Mouse (Mus musculus) hindbrain, embryonic 16.5 days (tissue): ENCODE measurements at regions not wholly inside any gene's neighbourhood (a gene's known extent, or its start where the extent isn't known, plus 50 kb on each side); places are given as distances from the start of the nearest gene placed in this dataset.
"Not testable (repeated sequence)": the region's sequence is repeated elsewhere in the genome, so short reads cannot be mapped to it uniquely, and the experiment has no call there.

ENCODE experiments used
- ATAC-seq: fragments of 200-750 bp; cut with Nextera tagmentation; 2 replicates; pipeline ENCODE4 v1.8.0; 2017; ENCODE audit warnings: moderate TSS enrichment, moderate library complexity
- H3K27ac ChIP-seq: fragments of 300-500 bp; sonication (generic); 2 replicates; pipeline ENCODE4 v1.5.1; 2014; ENCODE audit warnings: low read depth, mild to moderate bottlenecking, control low read depth, low read length, moderate library complexity
- H3K27me3 ChIP-seq: fragments of 300-500 bp; sonication (generic); replicated peaks from 2 replicates; pipeline ENCODE4 v1.6.1; 2014; ENCODE audit warnings: low read length; ENCODE audit not compliant: control insufficient read depth, insufficient read depth
- H3K36me3 ChIP-seq: fragments of 300-500 bp; sonication (generic); 2 replicates; pipeline ENCODE4 v1.6.1; 2014; ENCODE audit warnings: mild to moderate bottlenecking, low read length, moderate library complexity, mixed read lengths; ENCODE audit not compliant: control insufficient read depth, insufficient read depth
- H3K4me1 ChIP-seq: fragments of 300-500 bp; sonication (generic); 2 replicates; pipeline ENCODE4 v1.6.1; 2014; ENCODE audit warnings: low read depth, low read length; ENCODE audit not compliant: control insufficient read depth, insufficient read depth
- H3K4me2 ChIP-seq: fragments of 300-500 bp; sonication (generic); 2 replicates; pipeline ENCODE4 v1.6.1; 2014; ENCODE audit warnings: mild to moderate bottlenecking, low read length, control low read depth, moderate library complexity
- H3K4me3 ChIP-seq: fragments of 300-500 bp; sonication (generic); 2 replicates; pipeline ENCODE4 v1.5.1; 2014; ENCODE audit warnings: mild to moderate bottlenecking, low read length, control low read depth, moderate library complexity
- H3K9ac ChIP-seq: fragments of 300-500 bp; sonication (generic); 2 replicates; pipeline ENCODE4 v1.6.1; 2014; ENCODE audit warnings: low read depth, mild to moderate bottlenecking, control low read depth, low read length, moderate library complexity
- H3K9me3 ChIP-seq: fragments of 300-500 bp; sonication (generic); 2 replicates; pipeline ENCODE4 v1.6.1; 2014; ENCODE audit warnings: mild to moderate bottlenecking, low read length, moderate library complexity; ENCODE audit not compliant: control insufficient read depth
- WGBS: fragments of 180-500 bp; shearing (Covaris S2); extraction: QIAGEN DNeasy Blood & Tissue Kit; methylation state at CpG from one replicate; pipeline ENCODE4 v1.1.7; 2014; 5-methylcytosine and 5-hydroxymethylcytosine counted together

DNA sequence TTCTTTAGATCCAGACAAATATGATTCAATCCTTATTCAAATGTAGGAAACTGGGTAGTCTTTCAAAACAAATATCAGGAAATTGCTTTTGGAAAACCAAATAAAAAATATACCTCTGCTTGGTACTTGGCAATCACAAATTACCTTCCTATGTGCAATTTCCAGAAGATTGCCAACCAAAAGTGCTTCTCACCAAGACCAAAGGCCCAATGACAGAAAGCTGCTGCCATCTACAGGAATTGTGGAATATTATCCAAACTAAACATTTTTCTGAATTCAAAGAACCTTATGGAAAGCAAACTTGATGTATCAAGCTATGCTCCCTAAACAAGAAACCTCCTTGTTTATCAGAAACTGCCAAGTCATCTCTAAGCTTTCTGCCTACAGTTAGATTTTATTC, 169.1 kb upstream of the Hsf2 start:
- no peak overlapping the region for H3K4me3 ChIP-seq
- H3K9ac ChIP-seq: no peak overlapping the region
- H3K4me2 ChIP-seq: no peak overlapping the region
- H3K36me3 ChIP-seq: no peaks in the 10 kb centered on the region
- ATAC-seq: no peak
- no peaks in the 10 kb centered on the region for H3K27me3 ChIP-seq
- H3K9me3 ChIP-seq: no peaks in the 10 kb centered on the region
- H3K27ac ChIP-seq: no peak overlapping the region
- no peaks in the 10 kb centered on the region for H3K4me1 ChIP-seq

DNA sequence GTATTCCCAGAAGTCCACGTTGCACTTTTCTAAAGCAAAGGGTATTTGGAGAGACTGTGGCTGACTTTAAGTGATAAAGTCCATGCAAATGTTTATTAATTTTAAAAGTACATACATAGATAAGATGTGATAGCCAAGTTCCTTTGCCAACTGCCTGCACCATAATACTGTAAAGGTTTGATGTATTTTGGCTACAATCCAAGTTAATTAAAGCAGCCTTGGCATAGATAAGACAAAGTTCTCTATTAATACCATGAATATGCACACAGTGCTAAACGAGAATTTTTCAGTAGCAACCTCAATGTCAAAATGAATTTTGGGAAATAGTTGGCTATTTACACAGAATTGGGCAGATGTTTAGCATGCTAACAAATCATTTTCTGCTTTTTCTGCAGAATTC, 167.0 kb upstream of the Hsf2 start:
- no peak for ATAC-seq
- no peaks in the 10 kb centered on the region for H3K27me3 ChIP-seq
- H3K4me1 ChIP-seq: no peaks in the 10 kb centered on the region
- no peaks in the 10 kb centered on the region for H3K9me3 ChIP-seq
- no peaks in the 10 kb centered on the region for H3K36me3 ChIP-seq
- 46% methylated on average over 2 of the region's 2 CpGs for WGBS
- H3K4me3 ChIP-seq: no peak overlapping the region
- no peak overlapping the region for H3K4me2 ChIP-seq
- no peak overlapping the region for H3K9ac ChIP-seq
- no peak overlapping the region for H3K27ac ChIP-seq

DNA sequence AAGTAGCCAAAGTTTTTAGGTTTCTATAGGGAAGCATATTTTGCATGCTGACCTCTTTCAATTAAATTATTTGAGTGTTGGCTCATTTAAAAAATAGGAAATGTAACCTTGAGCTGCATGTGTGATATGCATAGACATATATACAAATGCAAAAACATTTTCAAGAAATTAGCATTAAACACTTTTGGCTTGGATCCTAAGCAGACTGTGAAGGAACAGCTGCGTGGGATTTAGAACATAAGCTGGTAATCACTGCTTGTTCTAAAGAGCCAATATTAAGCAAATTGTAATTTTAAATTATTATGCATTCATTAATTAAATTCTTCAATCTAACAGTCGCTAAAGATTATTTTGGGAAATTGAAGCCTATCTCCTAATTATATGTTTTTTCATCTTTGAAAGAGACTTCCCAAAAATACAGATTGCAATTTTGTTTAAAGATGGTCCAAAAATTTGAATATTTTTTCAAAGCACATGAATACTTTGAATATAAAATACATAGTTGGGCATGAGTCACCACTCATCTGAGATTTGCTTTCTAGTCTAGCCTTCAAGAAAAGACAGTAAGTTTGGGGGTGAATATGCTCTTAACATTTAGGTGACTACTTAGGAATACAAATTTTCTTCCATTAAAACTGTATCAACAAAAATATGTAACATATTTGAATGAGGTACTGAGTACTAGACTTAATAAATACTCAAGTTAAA, 163.3 kb upstream of the Hsf2 start:
- Histone ChIP-seq H3K36me3 (no peaks in the 10 kb centered on the region), H3K27ac (no peak overlapping the region), H3K9me3 (no peaks in the 10 kb centered on the region), H3K9ac (no peak overlapping the region), H3K4me1 (no peaks in the 10 kb centered on the region), H3K4me2 (no peak overlapping the region), H3K4me3 (no peak overlapping the region), H3K27me3 (no peaks in the 10 kb centered on the region)
- WGBS: 63% methylated on average over 2 of the region's 2 CpGs
- ATAC-seq: no peak

DNA sequence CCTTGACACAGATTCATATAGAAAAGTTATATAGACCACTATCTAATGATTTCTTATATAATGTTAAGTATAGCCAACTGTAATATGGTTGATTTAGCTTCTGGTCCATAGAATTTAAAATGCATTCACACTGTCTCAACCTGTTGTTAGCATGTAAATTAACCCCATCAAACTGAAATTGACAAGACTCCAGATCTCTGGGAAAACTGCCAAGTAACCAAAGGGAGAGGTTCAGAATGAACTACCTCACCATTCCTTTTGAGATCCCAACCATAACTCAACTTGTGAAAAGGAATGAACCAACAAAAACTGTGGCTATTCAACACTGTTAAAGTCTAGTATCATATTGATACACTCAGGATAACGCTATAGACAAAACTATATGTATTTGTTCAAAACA, 162.0 kb upstream of the Hsf2 start:
- no peaks in the 10 kb centered on the region for H3K9me3 ChIP-seq
- WGBS: 67% methylated on average over 1 of the region's 1 CpGs
- no peaks in the 10 kb centered on the region for H3K27me3 ChIP-seq
- no peaks in the 10 kb centered on the region for H3K36me3 ChIP-seq
- no peak overlapping the region for H3K9ac ChIP-seq
- no peak overlapping the region for H3K4me3 ChIP-seq
- ATAC-seq: no peak
- H3K4me1 ChIP-seq: no peaks in the 10 kb centered on the region
- H3K27ac ChIP-seq: no peak overlapping the region
- no peak overlapping the region for H3K4me2 ChIP-seq

DNA sequence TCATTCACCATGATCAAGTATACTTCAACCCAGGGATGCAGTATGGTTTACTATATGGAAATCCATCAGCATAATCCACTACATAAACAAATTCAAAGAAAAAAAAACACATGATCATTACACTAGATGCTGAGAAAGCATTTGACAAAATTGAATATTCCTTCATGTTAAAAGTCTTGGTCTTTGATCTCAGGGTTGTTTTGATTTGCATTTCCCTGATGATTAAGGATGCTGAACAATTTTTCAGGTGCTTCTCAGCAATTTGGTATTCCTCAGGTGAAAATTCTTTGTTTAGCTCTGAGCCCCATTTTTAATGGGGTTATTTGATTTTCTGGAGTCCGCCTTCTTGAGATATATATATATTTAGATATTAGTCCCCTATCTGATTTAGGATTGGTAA, 123.4 kb upstream of the Hsf2 start:
- H3K4me3 ChIP-seq, H3K27me3 ChIP-seq, H3K4me2 ChIP-seq, H3K9ac ChIP-seq, H3K27ac ChIP-seq, H3K9me3 ChIP-seq, H3K4me1 ChIP-seq, ATAC-seq, H3K36me3 ChIP-seq: not testable (repeated sequence)
- WGBS: 100% methylated on average over 1 of the region's 1 CpGs
